Mouse (Mus musculus) olfactory bulb, adult 2 months (tissue): ENCODE results near the gene Ttc28. TPM values are rescaled to one million over a fixed set of nuclear protein-coding genes. Genes with fewer than 3 reads are reported as not detected.

Source experiments
- H3K27ac ChIP-seq: fragments of 200-500 bp; 2 replicates; pipeline ENCODE4 v1.5.1; 2012; ENCODE audit warnings: low read depth, low read length; ENCODE audit not compliant: insufficient read depth
- H3K4me1 ChIP-seq: fragments of 200-500 bp; 2 replicates; pipeline ENCODE4 v1.6.1; 2012; ENCODE audit warnings: low read length; ENCODE audit not compliant: control insufficient read depth, insufficient read depth
- H3K4me3 ChIP-seq: fragments of 200-500 bp; 2 replicates; pipeline ENCODE4 v1.5.1; 2012; ENCODE audit warnings: mild to moderate bottlenecking, low read depth, low read length, moderate library complexity; ENCODE audit not compliant: insufficient read depth
- CTCF ChIP-seq: fragments of 200-500 bp; IDR thresholded peaks from 2 replicates; pipeline ENCODE4 v1.5.1; 2012; ENCODE audit warnings: low read depth, mild to moderate bottlenecking, low read length, moderate library complexity; ENCODE audit not compliant: insufficient read depth
- POLR2A ChIP-seq: fragments of 200-500 bp; IDR thresholded peaks from 2 replicates; pipeline ENCODE4 v1.6.1; 2012; ENCODE audit warnings: mild to moderate bottlenecking, low read depth, low read length, moderate library complexity; ENCODE audit not compliant: insufficient read depth
- WGBS: fragments of 180-500 bp; shearing (Covaris S2); methylation state at CpG from one replicate; pipeline ENCODE4 v1.1.7; 2018; 5-methylcytosine and 5-hydroxymethylcytosine counted together
- polyA plus RNA-seq: library from polyadenylated mRNA; stranded (reverse); fragments of >200 nt; gene quantifications from 2 replicates; pipeline ENCODE4 v1.2.4, GENCODE M21; 2012; ENCODE audit warnings: low replicate concordance; ENCODE audit not compliant: missing spikeins, insufficient read depth, insufficient read length

The Ttc28 gene
- polyA plus RNA-seq, 1 experiment, result not detected

- no peak for TF ChIP-seq CTCF
- no peak for TF ChIP-seq POLR2A
- WGBS, result 93% methylated on average over 6 of the region's 6 CpGs
- peaks cover 8% of the 10 kb centered on the region for H3K4me1 ChIP-seq
- H3K4me3 ChIP-seq, result no peak overlapping the region
- H3K27ac ChIP-seq, result no peak overlapping the region
Measured at GRCm38 (mm10) chr5:111101383-111101932, 221.9 kb downstream of the Ttc28 start.

- TF ChIP-seq CTCF, result no peak
- no peak for TF ChIP-seq POLR2A
- 83% methylated on average over 7 of the region's 7 CpGs for WGBS
- no peak overlapping the region for H3K27ac ChIP-seq
- H3K4me3 ChIP-seq, result no peak overlapping the region
- H3K4me1 ChIP-seq, result no peaks in the 10 kb centered on the region
Measured at GRCm38 (mm10) chr5:111104801-111105200, 225.2 kb downstream of the Ttc28 start.

- H3K4me1 ChIP-seq, result no peaks in the 10 kb centered on the region
- H3K4me3 ChIP-seq, result no peak overlapping the region
- TF ChIP-seq CTCF, result no peak
- TF ChIP-seq POLR2A, result no peak
- no peak overlapping the region for H3K27ac ChIP-seq
- WGBS, result 85% methylated on average over 6 of the region's 6 CpGs
Measured at GRCm38 (mm10) chr5:111111378-111111777, 231.8 kb downstream of the Ttc28 start.

GRCm38 (mm10) chr5:111113183-111113582 lies 233.6 kb downstream of the Ttc28 start:
- TF ChIP-seq CTCF (no peak), POLR2A (no peak)
- Histone ChIP-seq H3K4me1 (no peaks in the 10 kb centered on the region), H3K27ac (no peak overlapping the region), H3K4me3 (no peak overlapping the region)
- WGBS, result 91% methylated on average over 7 of the region's 7 CpGs

GRCm38 (mm10) chr5:111113694-111114375 lies 234.2 kb downstream of the Ttc28 start:
- Histone ChIP-seq H3K27ac (no peak overlapping the region), H3K4me1 (no peaks in the 10 kb centered on the region), H3K4me3 (no peak overlapping the region)
- WGBS, result 88% methylated on average over 8 of the region's 8 CpGs
- no peak for TF ChIP-seq POLR2A
- no peak for TF ChIP-seq CTCF

GRCm38 (mm10) chr5:111114597-111114996 lies 235.0 kb downstream of the Ttc28 start:
- Histone ChIP-seq H3K4me3 (no peak overlapping the region), H3K27ac (no peak overlapping the region), H3K4me1 (no peaks in the 10 kb centered on the region)
- WGBS, result 92% methylated on average over 10 of the region's 10 CpGs
- TF ChIP-seq POLR2A (no peak), CTCF (no peak)

- H3K27ac ChIP-seq, result no peak overlapping the region
- H3K4me3 ChIP-seq, result no peak overlapping the region
- TF ChIP-seq POLR2A (no peak), CTCF (no peak)
- H3K4me1 ChIP-seq, result peaks cover 3% of the 10 kb centered on the region; the same call in 1 of the 2 replicates
- 78% methylated on average over 15 of the region's 15 CpGs for WGBS
Measured at GRCm38 (mm10) chr5:111115519-111116350, 236.1 kb downstream of the Ttc28 start.

GRCm38 (mm10) chr5:111119805-111120204 lies 240.2 kb downstream of the Ttc28 start:
- peaks cover 16% of the 10 kb centered on the region for H3K4me1 ChIP-seq
- WGBS, result 65% methylated on average over 3 of the region's 3 CpGs
- no peak overlapping the region for H3K27ac ChIP-seq
- no peak for TF ChIP-seq POLR2A
- TF ChIP-seq CTCF, result no peak
- no peak overlapping the region for H3K4me3 ChIP-seq

GRCm38 (mm10) chr5:111120298-111120697 lies 240.7 kb downstream of the Ttc28 start:
- Histone ChIP-seq H3K4me1 (peaks cover 16% of the 10 kb centered on the region), H3K27ac (no peak overlapping the region), H3K4me3 (no peak overlapping the region)
- TF ChIP-seq CTCF (no peak), POLR2A (no peak)
- 75% methylated on average over 7 of the region's 7 CpGs for WGBS
